Mouse (Mus musculus): ENCODE measurements around the gene Fut2.
A peak's percentile ranks its signal among the peaks of the same experiment; 100 is the strongest.

Gene Fut2

DNA sequence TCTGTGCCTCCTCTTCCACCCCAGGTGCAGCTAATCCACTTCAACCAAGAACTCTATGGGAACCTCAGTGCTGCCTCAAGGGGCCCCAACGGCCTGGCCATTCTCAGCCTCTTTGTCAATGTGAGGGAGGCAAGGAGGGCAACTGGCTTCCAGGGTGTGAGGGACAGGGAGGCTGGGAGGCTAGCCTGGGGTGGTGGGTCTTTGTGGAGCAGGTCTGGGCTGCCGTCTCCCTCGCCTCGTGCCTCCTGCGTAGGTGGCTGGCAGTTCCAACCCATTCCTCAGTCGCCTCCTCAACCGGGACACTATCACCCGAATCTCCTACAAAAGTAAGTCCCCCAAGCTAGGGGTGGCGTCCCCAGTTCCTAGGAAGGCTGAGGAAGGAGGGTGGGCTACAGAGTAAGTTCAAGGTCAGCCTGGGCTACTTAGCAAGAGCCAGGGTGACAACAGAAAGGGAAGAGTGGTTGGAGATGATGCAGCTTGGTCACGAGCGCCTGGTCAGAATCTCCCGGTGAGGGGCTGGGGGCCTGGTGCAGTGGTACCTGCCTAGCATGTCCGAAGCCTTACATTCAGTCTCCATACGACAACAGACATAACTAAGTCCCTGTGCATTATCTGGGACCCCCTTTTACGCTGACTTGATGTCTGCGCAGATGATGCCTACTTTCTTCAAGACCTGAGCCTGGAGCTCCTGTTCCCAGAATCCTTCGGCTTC is 36.8 kb upstream of the Fut2 start:
- DNase-seq (ENCODE audit: low read depth, low spot score) = no peak

DNA sequence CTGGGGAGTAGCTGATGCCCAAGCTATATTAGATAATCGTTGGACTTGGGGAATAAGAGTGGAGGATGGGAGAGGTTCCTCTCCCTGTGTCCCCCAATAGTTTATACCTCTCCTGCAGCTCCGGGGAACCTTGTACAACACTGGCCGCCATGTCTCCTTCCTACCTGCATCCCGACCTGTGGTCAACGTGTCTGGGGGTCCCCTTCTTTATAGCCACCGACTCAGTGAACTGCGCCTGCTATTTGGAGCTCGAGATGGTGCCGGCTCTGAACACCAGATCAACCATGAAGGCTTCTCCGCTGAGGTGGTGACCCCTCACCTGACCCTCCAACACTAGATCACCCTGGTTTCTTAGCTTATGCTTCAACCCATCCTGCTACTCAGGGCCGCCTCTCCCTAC is 36.1 kb upstream of the Fut2 start:
- no peak for DNase-seq (ENCODE audit: low read depth, low spot score)

DNA sequence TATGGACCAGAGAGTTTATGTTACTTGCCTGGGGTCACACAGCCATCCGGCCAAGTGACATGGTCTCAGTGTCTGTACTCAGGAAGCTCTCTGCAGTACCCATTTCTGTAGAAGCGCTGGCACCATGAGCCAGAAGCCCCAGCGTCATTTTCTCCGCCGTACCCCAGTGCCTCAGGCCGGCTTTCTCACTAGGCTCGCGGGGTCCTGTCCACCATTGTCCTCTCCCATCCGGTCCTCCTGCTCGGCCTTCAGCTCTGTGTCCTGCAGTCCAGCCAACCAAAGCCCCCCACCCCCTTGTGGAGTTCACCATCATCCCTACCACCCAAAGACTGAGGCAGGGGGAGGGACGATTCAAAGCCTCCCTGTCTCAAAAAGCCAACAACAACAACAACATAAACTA is 35.4 kb upstream of the Fut2 start:
- DNase-seq (ENCODE audit: low read depth, low spot score) = no peak

DNA sequence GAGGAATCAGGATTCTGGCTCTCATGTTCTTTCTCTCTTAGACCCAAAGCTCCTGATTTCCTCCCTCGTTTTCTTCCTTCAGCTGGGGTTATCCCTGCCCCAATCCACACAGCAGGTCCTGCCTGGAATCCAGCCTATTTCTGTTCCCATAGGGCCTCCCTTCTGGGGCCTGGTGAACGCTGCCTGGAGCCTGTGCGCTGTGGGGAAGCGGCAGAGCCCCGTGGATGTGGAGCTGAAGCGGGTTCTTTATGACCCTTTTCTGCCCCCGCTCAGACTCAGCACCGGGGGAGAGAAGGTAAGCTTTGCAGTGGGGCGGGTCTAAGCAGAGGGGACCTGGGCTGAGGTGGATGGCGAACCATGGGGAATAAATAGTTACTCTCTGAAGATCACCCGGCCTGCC is 34.9 kb upstream of the Fut2 start:
- DNase-seq (ENCODE audit: low read depth, low spot score) = no peak

DNA sequence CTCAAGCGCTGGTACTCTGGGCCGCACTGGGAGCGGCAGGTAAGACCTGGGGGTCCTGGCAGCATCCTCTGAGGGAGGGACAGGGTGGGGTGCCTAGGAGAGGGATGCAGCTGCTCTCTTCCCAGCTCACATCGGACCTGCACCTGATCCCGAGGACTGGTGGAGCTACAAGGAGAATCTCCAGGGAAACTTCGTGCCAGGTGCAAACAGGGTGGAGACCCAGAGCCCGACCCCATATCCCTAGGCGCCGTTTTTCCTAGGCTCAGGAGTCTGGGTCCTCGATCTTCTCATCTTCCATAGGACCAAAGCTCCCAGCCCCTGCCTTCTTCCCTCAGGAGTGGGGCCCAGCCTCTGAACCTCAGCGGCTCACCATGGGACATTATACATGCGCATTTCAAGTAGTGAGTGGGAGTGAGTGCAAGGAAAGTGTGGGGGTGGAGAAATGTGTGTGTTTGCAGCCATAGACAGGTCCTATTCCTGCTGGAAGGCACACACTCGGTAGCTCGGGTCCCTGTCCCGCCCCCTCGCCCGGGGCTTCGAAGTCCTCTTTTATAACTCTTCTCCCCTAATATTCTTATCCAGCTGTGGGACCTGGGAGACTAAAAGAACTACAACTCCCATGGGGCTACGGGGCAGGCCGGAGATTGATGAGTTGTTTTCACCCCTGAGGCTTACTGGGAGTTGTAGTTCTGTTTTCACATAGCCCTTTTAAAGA is 34.3 kb upstream of the Fut2 start:
- DNase-seq (ENCODE audit: low read depth, low spot score) = peak; percentile 82

DNA sequence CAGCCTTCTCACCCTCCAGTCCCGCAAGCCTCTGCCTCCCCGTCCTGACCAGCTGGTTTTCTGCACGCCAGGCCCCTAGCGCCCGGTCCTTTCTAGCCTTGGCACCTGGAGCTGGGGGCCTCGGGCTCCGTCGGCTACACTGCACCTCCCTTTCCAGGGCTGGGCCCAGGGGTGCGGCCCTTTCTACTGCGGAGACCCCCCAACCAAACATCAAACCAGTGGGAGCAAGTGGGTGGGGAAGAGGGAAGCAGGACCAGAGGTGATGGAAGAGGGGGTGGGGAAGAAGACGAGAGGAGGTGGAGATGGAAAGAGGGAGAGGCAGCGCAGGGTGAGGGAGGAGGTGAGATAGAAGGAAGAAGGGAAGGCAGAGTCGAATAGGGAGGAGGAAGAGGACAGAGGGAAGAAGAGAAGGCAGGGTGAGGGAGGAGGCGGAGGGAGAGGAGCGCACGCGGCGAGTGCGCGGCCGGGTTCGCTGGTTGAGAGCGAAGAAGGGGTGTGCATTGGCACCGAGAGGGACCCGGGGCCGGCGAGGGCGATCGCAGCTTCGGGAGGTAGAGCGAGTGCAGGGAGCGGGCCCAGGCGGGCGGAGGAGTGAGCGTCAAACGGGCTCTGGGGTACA is 33.4 kb upstream of the Fut2 start, which contains the start of gene Car11:
Gene Car11 (plus strand): TSS at position 321 of the 619 bp plus-strand sequence.
- DNase-seq (ENCODE audit: low read depth, low spot score) = peak; percentile 42

DNA sequence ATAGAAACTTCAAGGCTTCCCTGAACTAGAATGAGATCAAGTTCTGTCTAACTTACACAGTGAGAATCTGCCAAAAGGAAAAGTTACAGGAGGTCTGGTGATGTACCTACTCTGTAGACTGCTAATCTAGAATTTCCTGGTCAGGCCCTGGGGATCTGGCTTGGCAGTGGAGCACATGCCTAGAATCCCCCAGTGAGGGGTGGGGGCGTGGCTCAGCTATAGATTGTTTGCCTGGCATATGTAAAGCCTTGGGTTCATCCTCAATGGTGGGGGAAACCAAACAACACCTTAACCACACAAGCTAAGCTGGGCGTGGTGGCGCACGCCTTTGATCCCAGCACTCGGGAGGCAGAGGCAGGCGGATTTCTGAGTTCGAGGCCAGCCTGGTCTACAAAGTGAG is 31.7 kb upstream of the Fut2 start:
- no peak for DNase-seq (ENCODE audit: low read depth, low spot score)

DNA sequence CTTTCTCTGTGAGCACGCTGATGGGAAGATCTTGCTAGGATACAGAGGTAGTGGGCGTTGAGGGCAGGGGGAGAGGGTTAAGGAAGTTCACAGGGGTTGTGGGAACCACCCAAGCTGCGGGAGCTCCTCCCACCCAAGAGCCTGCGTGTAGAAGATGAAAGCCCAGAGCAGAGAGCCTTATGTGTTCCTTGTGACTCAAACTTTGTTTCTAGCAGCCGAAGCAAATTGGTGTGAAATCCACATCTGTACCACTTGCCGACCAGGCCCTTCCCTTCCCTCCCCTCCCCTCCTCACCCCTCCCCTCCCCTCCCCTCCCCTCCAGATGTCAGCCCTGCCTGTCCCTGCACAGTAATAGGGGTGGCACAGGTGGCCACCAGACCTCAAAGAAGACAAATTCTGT is 28.9 kb upstream of the Fut2 start:
- peak; percentile 45 for DNase-seq (ENCODE audit: low read depth, low spot score)

DNA sequence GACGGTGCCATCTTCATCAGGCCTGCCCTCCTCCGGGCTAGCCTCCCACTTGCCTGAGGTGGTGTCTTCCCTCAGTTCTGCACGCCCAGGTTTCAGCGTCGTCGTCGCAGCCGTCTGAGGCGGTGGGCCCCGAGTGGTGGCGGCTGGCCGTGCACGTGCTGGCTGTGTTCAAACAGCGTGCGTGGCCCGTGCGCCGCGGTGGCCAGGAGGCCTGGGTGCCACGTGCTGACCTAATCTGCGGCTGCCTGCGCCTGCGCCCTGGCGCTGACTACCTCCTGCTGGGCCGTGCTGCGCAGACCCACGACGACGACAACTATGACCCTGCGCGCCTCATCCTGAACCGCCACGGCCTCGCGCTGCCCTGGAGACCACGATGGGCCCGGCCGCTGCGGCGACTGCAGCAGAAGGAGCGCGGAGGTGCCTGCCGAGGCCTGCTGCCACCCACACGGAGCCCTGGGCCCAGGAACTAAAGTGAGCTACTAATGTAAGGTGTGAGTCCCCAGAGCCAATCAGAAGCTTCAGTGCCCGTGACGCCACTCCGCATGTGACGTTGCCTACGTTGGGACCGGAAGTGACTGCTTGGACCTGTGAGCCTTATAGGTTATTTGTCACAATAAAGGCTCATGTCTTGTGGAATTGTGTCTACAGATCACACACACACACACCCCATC is 27.9 kb upstream of the Fut2 start, which contains the start of gene Sec1:
Gene Sec1 (minus strand): TSS at position 482 of the 671 bp plus-strand sequence.
- DNase-seq (ENCODE audit: low read depth, low spot score) = peak; percentile 3

DNA sequence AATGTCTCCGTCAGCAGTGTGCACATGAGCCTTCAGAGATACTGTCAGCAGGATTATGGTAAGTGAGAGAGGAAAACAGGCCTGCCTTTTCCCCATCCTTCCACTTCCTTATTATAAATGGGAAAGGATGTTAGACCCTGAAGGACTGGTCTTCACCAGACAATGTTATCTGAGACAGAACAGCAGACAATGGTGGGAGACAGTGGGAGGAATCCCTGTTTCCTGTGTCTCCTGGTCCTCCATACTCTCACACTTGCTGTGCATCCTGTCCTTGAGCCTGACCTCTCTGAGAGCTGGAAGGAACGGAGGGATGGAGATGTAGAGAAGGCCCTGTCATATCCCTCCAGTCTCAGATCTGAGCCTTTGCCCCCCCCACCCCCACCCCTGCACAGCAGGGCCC is 26.2 kb upstream of the Fut2 start:
- DNase-seq (ENCODE audit: low read depth, low spot score) = no peak

DNA sequence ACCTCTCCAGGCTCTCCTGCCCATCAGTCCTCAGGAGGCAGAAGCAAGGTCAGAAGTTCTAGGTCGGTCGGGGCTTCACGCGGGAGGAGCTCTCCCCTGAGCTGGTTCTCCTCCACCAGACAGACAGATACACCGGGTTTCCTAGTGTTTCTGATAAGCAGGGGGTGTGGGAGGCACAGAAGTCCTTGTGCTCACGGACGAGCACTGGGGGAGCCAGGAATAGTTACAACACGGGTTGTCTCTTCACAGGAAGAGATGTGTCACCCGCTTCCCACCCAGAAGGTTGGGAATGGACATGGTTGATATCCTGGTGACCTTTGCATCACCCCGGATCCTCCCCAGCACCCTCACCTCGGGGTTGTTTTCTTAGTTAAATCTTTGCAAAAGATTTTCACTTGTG is 23.6 kb upstream of the Fut2 start:
- DNase-seq (ENCODE audit: low read depth, low spot score) = no peak

DNA sequence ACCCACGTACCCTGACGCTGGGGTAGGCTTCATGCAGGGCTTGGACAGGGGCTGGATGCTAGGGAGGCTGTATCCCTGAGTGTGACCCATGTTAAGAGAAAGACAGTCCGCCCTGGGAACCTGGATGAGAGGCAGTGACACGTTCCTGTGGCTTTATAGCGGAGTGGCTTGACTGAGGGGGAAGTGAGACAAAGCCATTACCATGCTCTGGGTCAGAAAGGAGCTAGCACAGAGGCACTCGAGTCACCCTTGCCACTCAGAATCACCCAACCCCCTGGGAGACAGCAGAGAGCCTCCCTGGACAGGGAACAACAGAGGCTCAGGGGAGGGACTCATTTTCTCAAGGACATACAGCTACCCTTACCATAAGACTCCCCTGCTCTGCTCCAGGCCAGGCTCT is 22.9 kb upstream of the Fut2 start:
- DNase-seq (ENCODE audit: low read depth, low spot score) = peak; percentile 1

DNA sequence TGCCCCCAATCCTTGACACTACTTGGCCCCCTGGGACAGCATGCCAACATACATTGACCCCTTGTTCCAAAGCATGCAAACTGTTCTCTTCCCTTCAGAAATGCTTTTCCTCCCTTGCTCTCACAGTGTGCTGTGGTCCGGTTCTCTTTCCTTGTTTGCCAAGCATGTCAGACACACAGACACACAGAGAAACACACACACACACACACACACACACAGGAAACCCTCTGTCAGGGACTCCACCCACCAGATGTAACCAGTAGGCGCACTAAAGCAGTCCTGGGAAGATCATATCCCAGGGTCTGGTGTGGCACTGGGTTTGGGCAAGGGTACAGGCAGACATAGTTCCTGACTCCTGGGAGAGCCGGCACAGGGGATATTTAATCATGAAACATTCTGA is 20.6 kb upstream of the Fut2 start:
- DNase-seq (ENCODE audit: low read depth, low spot score) = peak; percentile 53

DNA sequence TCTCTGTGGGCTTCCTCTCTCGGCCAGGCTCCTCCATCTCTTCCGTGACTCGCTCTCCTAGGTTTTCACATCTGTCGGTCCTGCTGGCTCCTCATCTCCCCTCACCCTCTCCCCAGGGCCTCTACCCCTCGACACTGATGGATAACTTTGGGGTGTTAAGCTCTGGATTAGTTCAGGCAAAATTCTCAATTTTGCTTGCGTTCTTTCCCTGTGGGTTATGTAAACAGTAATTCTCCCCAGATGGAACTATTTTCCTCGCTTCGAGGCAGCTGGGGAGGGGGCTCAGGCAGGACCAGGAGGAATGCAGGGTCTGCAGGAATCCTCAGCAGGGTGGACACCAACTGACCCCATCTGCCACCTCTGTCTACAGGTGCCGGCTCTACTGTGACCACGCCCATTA is 19.6 kb upstream of the Fut2 start:
- no peak for DNase-seq (ENCODE audit: low read depth, low spot score)

DNA sequence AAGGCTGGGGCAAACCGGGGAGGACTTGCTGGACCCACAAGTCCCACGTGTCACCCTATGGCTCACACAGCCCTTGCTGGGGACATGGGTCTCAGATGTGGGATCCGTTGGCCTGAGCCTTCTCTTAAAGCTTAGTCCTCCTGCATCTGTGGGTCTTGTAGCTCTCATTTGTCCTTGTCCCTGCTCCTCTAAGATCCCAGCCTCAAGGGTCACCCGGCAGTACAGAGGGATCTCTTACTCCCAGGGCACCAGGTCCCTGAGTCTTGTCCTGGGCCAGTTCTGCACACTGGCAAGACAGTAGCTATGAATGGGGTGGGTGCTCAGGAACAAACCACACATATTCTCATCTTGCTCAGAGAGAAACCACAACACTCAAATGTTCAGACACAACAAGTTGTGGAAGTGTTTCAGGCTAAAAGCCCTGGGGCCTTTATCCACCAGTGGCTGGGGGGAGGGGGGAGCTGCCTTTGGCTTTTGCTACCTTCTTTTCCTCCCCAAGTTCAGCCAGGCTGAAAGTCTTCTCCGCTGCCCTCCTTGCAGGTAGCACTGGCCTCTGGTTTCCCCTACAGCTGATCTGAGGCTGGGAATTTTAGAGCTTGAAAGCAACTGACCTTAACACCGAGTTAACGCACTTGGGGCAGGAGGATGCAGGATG is 17.3 kb upstream of the Fut2 start, which contains the start of gene Ntn5:
Gene Ntn5 (plus strand): TSS at position 627 of the 655 bp plus-strand sequence.
- no peak for DNase-seq (ENCODE audit: low read depth, low spot score)

DNA sequence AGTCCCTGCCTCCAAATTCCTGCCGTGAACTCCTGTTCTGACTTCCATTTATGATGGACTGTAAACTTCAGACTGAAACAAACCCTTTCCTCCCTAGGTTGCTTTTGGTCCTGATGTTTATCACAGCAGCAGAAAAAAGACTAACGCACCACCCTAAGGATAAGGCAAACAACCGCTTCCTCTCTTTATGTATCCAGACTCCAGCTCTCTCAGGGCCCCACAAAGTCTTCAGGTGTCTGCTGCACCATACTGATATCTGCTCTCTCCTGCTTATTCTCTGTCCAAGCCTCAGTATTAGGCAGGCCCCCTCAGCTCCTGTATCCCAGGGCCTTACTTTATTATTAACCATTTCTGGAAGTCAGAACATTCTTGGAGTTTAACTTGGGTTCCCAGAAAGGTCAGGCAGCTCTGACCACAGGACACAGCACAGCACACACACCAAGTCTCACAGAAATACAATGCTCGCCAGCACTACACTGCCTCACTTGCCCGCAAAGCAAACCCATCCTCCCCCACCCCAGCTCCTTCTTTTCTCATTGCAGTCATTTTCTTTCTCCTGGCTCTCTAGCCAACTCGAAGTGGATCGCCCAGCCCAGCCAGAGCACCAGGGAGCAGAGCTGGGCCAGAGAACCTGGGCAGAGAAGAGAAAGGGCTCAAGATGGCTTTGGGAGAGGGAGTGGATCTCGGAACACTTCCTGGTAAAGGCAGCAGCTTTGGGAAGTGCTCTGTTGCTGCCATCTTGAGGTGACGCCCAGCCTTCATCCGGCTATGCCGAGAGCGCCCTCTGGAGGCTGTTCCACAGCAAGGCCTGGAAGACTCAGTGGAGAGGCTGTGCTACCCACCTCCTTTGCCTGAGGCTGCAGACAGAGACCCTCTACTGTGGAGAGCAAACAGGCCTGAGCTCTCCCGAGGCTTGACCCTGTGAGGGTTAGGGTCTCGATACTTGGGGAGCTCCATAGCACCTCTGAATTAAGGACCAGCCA is 16.2 kb upstream of the Fut2 start:
- peak; percentile 94 for DNase-seq (ENCODE audit: low read depth, low spot score)

DNA sequence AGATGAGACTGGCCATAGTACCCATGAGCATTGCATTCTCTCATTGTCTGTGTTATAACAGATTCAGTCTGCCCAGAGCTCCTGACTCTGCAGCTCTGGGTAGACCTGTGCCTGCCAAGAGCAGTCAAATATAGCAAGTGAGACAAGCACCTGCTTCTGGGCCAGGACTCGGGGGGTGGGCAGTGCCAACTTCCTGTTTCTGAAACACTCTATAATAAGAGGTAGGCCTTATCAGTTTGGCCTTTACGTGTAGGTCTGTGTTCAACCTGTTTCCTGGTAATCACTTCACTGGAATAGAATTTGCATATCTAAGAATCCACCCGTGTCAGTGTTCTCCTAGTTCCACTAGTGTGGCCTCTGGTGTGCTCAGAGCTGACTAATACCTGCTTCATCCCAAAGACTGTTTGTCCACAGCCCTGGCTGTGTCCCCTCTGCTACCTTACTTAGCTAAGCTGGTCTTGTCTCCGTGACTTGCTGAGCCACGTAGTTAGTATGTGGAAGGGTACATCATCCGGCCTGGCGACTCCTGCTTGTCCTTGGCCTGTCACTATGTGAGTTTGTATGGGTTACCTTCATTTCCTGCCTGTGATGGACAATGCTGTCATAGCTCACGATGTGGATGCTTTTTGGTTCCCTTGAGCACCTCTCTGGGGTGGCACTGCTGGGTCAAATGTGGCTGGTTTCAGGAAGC is 15.0 kb upstream of the Fut2 start:
- peak; percentile 63 for DNase-seq (ENCODE audit: low read depth, low spot score)

DNA sequence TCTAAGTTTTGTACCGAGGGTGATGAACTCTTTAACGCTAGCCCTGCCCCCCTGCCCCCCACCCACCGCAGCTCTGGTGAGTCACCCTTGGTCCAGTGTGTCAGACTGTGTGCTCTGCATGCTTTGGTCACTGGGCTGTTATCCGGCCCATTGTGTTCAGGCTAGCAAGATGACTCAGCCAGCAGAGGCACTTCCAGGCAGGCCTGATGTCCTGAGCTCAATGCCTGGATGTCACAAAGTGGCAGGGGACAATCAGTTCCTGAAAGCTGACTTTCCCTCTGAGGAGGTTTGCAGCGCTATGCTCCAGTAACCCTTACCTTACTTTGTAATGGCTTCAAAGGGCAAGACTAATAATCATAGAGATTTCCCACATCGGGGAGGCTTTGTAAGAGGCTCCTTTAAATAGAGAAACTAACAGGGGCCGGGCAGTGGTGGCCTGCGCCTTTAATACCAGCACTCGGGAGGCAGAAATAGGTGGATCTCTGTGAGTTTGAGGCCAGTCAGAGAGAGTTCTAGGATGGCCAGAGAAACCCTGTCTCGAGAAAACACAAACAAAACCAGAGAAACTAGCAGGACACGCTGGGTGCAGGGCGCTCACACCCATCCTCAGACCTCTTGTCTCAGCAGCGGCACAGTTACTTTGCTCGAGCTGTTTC is 13.9 kb upstream of the Fut2 start:
- DNase-seq (ENCODE audit: low read depth, low spot score) = no peak

DNA sequence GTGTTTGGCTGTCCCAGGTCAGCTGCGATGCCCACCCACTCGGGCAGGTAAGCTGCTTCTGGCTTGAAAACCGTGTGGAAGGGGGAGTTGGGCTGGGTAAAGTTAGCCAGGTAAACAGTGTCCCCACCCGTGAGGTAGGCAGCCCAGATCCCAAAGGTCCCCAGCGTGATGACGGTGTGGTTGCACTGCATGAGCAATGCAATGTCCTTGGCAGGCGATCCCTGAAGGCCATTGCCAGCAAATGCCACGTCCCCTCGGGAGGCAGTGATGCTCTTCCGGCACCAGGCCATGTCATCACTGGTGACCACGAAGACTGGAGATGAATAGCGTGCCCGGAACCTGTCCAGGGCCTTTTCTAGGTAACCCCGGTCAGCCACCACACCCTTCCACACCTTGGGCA is 12.3 kb upstream of the Fut2 start:
- DNase-seq (ENCODE audit: low read depth, low spot score) = no peak
